Mouse (Mus musculus): ENCODE results near the gene Mzf1.

- no peak for TF ChIP-seq CTCF (IDR thresholded peaks at IDR 0.05; ENCODE audit: extremely low read depth, insufficient read length, insufficient replicate concordance, low read depth, low read length)
- TF ChIP-seq POLR2A (IDR thresholded peaks at IDR 0.05; ENCODE audit: low read depth, low read length), result no peak
Observed at GRCm38 (mm10) chr7:13014275-13014839, 40.2 kb downstream of the Mzf1 start.
